Mouse (Mus musculus): Measurements from ENCODE around the gene Gm11009. TPM values are rescaled to one million over a fixed set of nuclear protein-coding genes. Genes with fewer than 3 reads are reported as not detected.
"Not testable (repeated sequence)": the region's sequence is repeated elsewhere in the genome, so short reads cannot be mapped to it uniquely, and the experiment has no call there.

Gm11009 gene
- polyA plus RNA-seq (2016; fragmentation: Nextera tagmentation; extraction: Ambion mirVana) = not detected in 2 replicates

- not testable (repeated sequence) for H3K27me3 ChIP-seq (replicated peaks); H3K36me3 ChIP-seq; ATAC-seq; H3K4me3 ChIP-seq; H3K4me1 ChIP-seq; H3K9ac ChIP-seq; H3K9me3 ChIP-seq (replicated peaks); H3K27ac ChIP-seq; H3K4me2 ChIP-seq
- WGBS (ENCODE audit: insufficient replicate concordance) = no CpG with 5 or more reads among the region's 2 CpGs
Measured at GRCm38 (mm10) chr2:176319394-176319793, at the start of gene Gm11009. Gm11009 (minus strand) TSS chr2:176319494.

Other genes starting within 250 kb of the Gm11009 start
- 0.41 and 0.79 TPM in 2 replicates for gene Gm2004, start 169.7 kb downstream of the Gm11009 start, polyA plus RNA-seq (2016; fragmentation: Nextera tagmentation; extraction: Ambion mirVana)
- gene 2210418O10Rik, start 92.9 kb downstream of the Gm11009 start, polyA plus RNA-seq (2016; fragmentation: Nextera tagmentation; extraction: Ambion mirVana) = 10.2 and 10.7 TPM in 2 replicates
- 4.4 and 5.6 TPM in 2 replicates for gene Gm14435, start 104.1 kb upstream of the Gm11009 start, polyA plus RNA-seq (2016; fragmentation: Nextera tagmentation; extraction: Ambion mirVana)
- 1.1 and 1.5 TPM in 2 replicates for gene Gm14434, start 167.3 kb upstream of the Gm11009 start, polyA plus RNA-seq (2016; fragmentation: Nextera tagmentation; extraction: Ambion mirVana)
- gene Zfp967, start 201.6 kb upstream of the Gm11009 start, polyA plus RNA-seq (2016; fragmentation: Nextera tagmentation; extraction: Ambion mirVana) = not detected in 2 replicates